Mouse (Mus musculus): ENCODE data around the gene Tor1aip1. TPM values are rescaled to one million over a fixed set of nuclear protein-coding genes. Genes with fewer than 3 reads are reported as not detected.
A peak's percentile ranks its signal among the peaks of the same experiment; 100 is the strongest.

The Tor1aip1 gene
- polyA plus RNA-seq, 1 experiment from 2014 or later, result 36.0 TPM

DNA sequence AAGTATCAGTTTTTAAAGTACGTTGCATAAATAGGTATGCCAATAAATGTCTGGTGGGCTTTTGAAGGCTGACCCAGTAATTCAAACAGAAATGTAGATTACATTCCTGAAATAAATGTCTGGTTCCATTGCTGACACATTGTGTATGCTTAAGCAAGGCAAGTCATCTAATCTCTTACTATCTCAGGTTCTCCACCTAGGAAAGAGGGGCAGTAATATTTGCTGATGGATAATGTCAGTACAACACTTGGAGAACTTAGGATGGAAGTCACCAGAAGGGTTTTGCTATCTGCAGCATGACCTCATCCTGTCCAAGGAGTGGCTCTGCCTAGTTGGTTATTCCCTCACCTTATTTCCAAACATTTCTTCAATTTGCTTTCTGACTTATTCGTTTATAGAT is 41.8 kb downstream of the Tor1aip1 start:
- ATAC-seq (replicated peaks; ENCODE audit: low FRiP score), result no peak
- no peak overlapping the region for H3K4me3 ChIP-seq (ENCODE audit: low read depth, low read length)
- H3K9me3 ChIP-seq (ENCODE audit: control insufficient read depth, low read length), result no peaks in the 10 kb centered on the region
- H3K27ac ChIP-seq (ENCODE audit: low read depth, low read length), result no peak overlapping the region
- no peak overlapping the region for H3K4me2 ChIP-seq (ENCODE audit: low read depth, low read length, severe bottlenecking)
- H3K27me3 ChIP-seq (ENCODE audit: control insufficient read depth, insufficient read depth, low read length), result no peaks in the 10 kb centered on the region
- no peak for DNase-seq (ENCODE audit: low spot score)
- H3K4me1 ChIP-seq (replicated peaks; ENCODE audit: control insufficient read depth, insufficient read depth, low read length), result no peaks in the 10 kb centered on the region
- 91% methylated on average over 2 of the region's 2 CpGs for whole genome bisulfite sequencing
- H3K9ac ChIP-seq (ENCODE audit: low read length), result no peak overlapping the region
- no peaks in the 10 kb centered on the region for H3K36me3 ChIP-seq (ENCODE audit: control insufficient read depth, insufficient read depth, low read length)

DNA sequence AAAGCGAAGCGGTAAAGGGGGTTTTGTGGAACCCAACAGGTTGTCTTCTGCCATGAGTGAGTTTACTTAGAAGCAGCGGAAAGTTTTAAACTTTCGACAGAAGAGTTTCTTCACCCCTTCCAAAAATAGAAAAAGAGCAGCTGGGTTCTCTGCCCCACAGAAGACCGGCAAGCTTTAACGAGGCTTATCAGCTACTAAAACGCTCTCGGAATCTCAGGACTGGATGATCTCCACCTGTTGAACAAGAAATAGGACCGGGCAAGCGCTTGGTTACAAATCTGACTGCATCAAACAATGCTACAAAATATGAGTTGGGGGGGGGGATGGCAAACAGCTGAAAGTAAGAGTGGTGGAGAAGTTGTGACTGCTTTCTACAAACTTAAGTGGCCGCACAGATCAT is 45.9 kb downstream of the Tor1aip1 start:
- Histone ChIP-seq H3K27me3 (ENCODE audit: control insufficient read depth, insufficient read depth, low read length) (no peaks in the 10 kb centered on the region), H3K4me3 (ENCODE audit: low read depth, low read length) (no peak overlapping the region), H3K4me2 (ENCODE audit: low read depth, low read length, severe bottlenecking) (no peak overlapping the region), H3K4me1 (replicated peaks; ENCODE audit: control insufficient read depth, insufficient read depth, low read length) (no peaks in the 10 kb centered on the region), H3K9ac (ENCODE audit: low read length) (no peak overlapping the region), H3K36me3 (ENCODE audit: control insufficient read depth, insufficient read depth, low read length) (no peaks in the 10 kb centered on the region), H3K9me3 (ENCODE audit: control insufficient read depth, low read length) (no peaks in the 10 kb centered on the region), H3K27ac (ENCODE audit: low read depth, low read length) (no peak overlapping the region)
- 71% methylated on average over 11 of the region's 11 CpGs for WGBS
- no peak for ATAC-seq (replicated peaks; ENCODE audit: low FRiP score)
- no peak for DNase-seq (ENCODE audit: low spot score)

DNA sequence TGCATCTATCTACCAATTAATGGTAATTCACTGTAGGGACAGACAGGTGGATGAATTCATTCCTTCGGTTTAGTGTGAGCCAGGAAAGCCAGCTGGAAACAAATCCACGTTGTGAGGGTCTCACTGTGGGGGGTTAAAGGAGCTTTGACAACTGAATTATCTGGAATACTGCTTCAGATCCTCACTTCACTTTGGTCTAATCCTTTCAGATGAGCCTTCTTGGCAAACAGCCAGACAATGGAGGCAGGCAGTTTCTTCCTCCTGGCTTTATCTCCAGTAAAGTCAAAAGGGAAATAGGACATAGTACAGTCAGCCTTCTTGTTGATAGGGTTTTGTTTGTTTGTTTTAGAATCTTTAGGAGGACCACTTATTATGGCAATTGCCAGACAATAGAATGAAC is 46.9 kb downstream of the Tor1aip1 start:
- WGBS, result 3% methylated on average over 2 of the region's 2 CpGs
- DNase-seq (ENCODE audit: low spot score), result no peak
- H3K27me3 ChIP-seq (ENCODE audit: control insufficient read depth, insufficient read depth, low read length), result no peaks in the 10 kb centered on the region
- H3K9me3 ChIP-seq (ENCODE audit: control insufficient read depth, low read length), result no peaks in the 10 kb centered on the region
- no peaks in the 10 kb centered on the region for H3K4me1 ChIP-seq (replicated peaks; ENCODE audit: control insufficient read depth, insufficient read depth, low read length)
- no peak overlapping the region for H3K27ac ChIP-seq (ENCODE audit: low read depth, low read length)
- no peaks in the 10 kb centered on the region for H3K36me3 ChIP-seq (ENCODE audit: control insufficient read depth, insufficient read depth, low read length)
- H3K4me3 ChIP-seq (ENCODE audit: low read depth, low read length), result no peak overlapping the region
- H3K9ac ChIP-seq (ENCODE audit: low read length), result no peak overlapping the region
- ATAC-seq (replicated peaks; ENCODE audit: low FRiP score), result no peak
- no peak overlapping the region for H3K4me2 ChIP-seq (ENCODE audit: low read depth, low read length, severe bottlenecking)

DNA sequence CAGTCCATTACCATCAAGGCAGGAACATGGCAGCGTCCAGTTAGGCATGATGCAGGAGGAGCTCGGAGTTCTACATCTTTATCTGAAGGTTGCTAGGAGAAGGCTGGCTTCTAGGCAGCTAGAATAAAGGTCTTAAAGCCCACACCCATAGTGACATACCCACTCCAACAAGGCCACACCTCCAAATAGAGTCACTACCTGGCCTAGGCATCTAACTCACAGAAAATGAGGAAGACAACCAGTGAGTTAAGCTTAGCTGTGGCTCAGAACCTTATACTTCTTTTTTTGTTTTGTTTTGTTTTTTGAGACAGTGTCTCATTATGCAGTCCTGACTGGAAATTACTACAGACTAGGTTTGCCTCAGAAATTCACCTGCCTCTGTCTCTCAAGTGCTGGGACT is 48.7 kb downstream of the Tor1aip1 start:
- Histone ChIP-seq H3K4me3 (ENCODE audit: low read depth, low read length) (no peak overlapping the region), H3K36me3 (ENCODE audit: control insufficient read depth, insufficient read depth, low read length) (no peaks in the 10 kb centered on the region), H3K27ac (ENCODE audit: low read depth, low read length) (no peak overlapping the region), H3K27me3 (ENCODE audit: control insufficient read depth, insufficient read depth, low read length) (no peaks in the 10 kb centered on the region), H3K9me3 (ENCODE audit: control insufficient read depth, low read length) (no peaks in the 10 kb centered on the region), H3K4me1 (replicated peaks; ENCODE audit: control insufficient read depth, insufficient read depth, low read length) (no peaks in the 10 kb centered on the region), H3K4me2 (ENCODE audit: low read depth, low read length, severe bottlenecking) (no peak overlapping the region), H3K9ac (ENCODE audit: low read length) (no peak overlapping the region)
- 76% methylated on average over 2 of the region's 2 CpGs for WGBS
- ATAC-seq (replicated peaks; ENCODE audit: low FRiP score), result no peak
- DNase-seq (ENCODE audit: low spot score), result no peak

DNA sequence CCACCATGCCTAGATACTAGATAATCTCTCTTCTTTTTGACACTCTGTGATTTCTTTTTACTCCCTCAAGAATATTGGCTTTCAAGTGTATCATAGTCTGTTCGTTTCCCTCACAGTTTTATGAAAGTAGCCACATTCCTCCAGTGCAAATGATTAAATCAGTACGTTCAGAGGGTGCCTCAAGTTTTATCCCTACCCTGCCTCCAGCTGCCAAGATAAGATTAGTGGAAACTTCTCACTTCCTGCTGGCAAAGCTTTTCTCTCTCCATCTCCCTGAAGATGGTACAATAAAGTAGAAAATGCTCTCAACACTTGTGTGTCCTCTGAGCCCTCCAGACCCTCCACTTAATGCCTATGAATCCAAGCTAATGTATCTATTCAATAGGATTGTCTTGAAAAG is 61.3 kb downstream of the Tor1aip1 start:
- Histone ChIP-seq H3K9ac (ENCODE audit: low read length) (no peak overlapping the region), H3K4me2 (ENCODE audit: low read depth, low read length, severe bottlenecking) (no peak overlapping the region), H3K9me3 (ENCODE audit: control insufficient read depth, low read length) (no peaks in the 10 kb centered on the region), H3K27me3 (ENCODE audit: control insufficient read depth, insufficient read depth, low read length) (no peaks in the 10 kb centered on the region), H3K36me3 (ENCODE audit: control insufficient read depth, insufficient read depth, low read length) (no peaks in the 10 kb centered on the region), H3K4me1 (replicated peaks; ENCODE audit: control insufficient read depth, insufficient read depth, low read length) (no peaks in the 10 kb centered on the region), H3K4me3 (ENCODE audit: low read depth, low read length) (no peak overlapping the region), H3K27ac (ENCODE audit: low read depth, low read length) (no peak overlapping the region)
- 60% methylated on average over 2 of the region's 2 CpGs for WGBS
- ATAC-seq (replicated peaks; ENCODE audit: low FRiP score), result no peak
- no peak for DNase-seq (ENCODE audit: low spot score)

DNA sequence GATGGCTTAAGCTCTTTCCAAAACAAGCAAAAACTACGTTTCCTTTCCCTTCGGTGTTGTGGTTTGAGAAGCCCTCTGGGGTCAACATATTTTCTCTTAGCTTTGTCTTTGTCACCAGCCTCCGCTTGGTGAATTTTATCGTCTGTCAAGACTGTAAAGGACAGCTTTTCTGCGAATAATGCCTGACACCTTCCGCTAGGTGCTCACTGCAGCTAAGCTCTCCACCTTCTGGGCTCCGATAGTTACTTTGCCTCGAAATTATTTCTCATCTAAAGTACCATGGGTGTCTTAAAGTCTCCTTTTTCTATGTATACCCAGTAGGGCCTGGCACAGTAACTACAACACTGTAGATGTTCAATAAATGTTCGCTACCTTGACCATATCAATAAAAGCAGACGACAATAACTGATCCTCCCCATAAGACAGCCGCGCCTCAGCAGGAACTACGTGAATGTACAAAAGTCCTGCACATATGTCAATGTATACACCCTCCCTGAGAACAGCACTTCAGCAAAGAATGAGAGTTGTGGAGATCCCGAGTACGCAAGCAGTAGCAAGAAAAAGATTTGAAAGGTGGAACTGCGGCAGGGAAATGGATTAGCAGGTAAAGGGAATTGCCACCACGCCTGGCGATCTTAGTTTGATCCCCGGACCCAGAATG is 62.4 kb downstream of the Tor1aip1 start:
- Histone ChIP-seq H3K9ac (ENCODE audit: low read length) (peak overlapping the region; percentile 96), H3K27me3 (ENCODE audit: control insufficient read depth, insufficient read depth, low read length) (no peaks in the 10 kb centered on the region), H3K36me3 (ENCODE audit: control insufficient read depth, insufficient read depth, low read length) (no peaks in the 10 kb centered on the region), H3K27ac (ENCODE audit: low read depth, low read length) (peak overlapping the region; percentile 77), H3K9me3 (ENCODE audit: control insufficient read depth, low read length) (no peaks in the 10 kb centered on the region), H3K4me1 (replicated peaks; ENCODE audit: control insufficient read depth, insufficient read depth, low read length) (no peaks in the 10 kb centered on the region), H3K4me3 (ENCODE audit: low read depth, low read length) (peak overlapping the region; percentile 95), H3K4me2 (ENCODE audit: low read depth, low read length, severe bottlenecking) (peak overlapping the region; percentile 81)
- ATAC-seq (replicated peaks; ENCODE audit: low FRiP score) (no peak; the same call in 1 of the 2 replicates), DNase-seq (ENCODE audit: low spot score) (no peak)
- WGBS, result 7% methylated on average over 19 of the region's 19 CpGs

DNA sequence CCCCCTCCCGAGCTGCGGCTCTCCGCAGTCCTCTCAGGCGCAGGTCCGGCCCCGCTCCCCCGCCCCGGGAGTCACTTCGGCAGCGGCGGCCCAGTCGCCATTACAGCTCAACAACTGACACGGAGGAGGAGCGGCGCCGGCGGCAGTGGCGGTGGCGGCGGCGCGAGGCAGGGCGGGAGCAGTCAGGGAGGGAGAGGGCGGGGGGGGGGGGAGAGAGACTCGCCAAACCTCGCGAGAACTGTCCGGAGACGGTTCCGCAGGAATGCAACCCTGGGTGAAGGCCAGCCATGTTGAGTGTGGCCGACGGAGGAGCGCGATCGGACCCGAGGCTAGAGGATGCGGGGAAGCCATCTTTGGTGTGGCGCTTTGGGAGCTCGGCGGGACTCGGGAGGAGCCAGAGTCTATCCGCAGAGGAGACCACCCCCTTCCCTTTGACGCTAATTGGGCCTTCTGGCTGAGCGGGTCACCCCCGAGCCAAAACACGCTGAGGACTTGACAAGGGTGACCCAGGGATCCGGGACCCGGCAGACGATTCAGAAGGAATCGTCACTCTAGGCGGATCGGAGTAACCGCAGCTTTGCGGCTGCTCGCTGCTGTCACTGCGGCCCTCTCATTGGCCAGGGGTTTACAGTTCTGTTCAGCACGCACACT is 63.1 kb downstream of the Tor1aip1 start, which contains the start of gene Cep350:
Cep350 (minus strand) TSS at position 188 of the 651 bp plus-strand sequence.
- Histone ChIP-seq H3K4me2 (ENCODE audit: low read depth, low read length, severe bottlenecking) (peak within 1 kb of the TSS; percentile 81), H3K27me3 (ENCODE audit: control insufficient read depth, insufficient read depth, low read length) (no peaks in the 10 kb centered on the region), H3K9me3 (ENCODE audit: control insufficient read depth, low read length) (no peaks in the 10 kb centered on the region), H3K4me3 (ENCODE audit: low read depth, low read length) (peak within 1 kb of the TSS; percentile 95), H3K36me3 (ENCODE audit: control insufficient read depth, insufficient read depth, low read length) (no peaks in the 10 kb centered on the region), H3K27ac (ENCODE audit: low read depth, low read length) (peak within 1 kb of the TSS; percentile 81), H3K9ac (ENCODE audit: low read length) (peak within 1 kb of the TSS; percentile 96), H3K4me1 (replicated peaks; ENCODE audit: control insufficient read depth, insufficient read depth, low read length) (no peaks in the 10 kb centered on the region)
- DNase-seq (ENCODE audit: low spot score) (peak; percentile 99), ATAC-seq (replicated peaks; ENCODE audit: low FRiP score) (peak; percentile 99)
- WGBS, result under 1% methylated on average over 40 of the region's 57 CpGs

DNA sequence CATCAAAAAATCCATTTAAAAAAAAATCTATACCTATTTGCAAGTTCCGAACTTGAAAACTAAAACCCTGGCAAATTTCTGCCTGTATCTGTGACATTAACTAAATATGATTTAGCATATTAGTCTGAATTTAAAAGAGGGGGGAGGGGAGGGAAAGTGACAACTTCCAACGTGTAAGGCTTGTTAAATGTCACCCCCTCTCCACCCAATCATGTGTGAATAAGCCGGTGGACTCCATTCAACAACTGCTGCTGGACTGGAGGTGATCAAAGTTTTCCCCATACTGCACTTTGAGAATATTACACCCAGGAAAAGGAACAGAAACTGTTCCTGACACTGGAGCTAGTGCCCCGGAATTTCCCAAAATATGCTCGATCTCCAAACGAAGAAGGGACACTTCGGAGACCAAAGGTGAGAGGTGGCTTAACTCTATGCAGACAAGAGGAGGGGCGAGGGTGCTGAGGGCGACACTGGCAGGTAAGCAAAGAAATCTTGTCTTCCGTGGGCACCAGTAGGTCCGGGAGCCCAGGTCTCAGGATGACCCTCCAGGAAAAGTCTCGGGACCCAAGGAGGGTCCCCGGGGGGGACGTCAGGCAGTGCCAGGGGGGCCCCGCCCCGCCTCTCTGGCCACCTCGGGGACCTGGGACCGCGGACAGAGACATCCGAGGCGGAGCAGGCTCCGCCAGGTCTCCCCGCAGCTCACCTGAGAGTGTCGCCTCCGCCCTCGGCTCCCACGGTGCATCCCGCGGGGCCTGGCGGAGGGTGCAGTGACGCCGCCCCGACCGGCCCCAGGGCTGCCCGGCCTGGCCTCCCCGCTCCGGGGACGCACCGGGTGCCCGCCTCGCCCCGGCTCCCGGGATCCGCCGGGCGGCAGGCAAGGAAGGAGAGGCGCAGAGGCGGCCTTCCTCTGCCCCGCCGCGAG is 63.9 kb downstream of the Tor1aip1 start:
- no peaks in the 10 kb centered on the region for H3K4me1 ChIP-seq (replicated peaks; ENCODE audit: control insufficient read depth, insufficient read depth, low read length)
- H3K4me3 ChIP-seq (ENCODE audit: low read depth, low read length), result peak overlapping the region; percentile 95
- no peak for ATAC-seq (replicated peaks; ENCODE audit: low FRiP score)
- peak overlapping the region; percentile 96 for H3K9ac ChIP-seq (ENCODE audit: low read length)
- H3K9me3 ChIP-seq (ENCODE audit: control insufficient read depth, low read length), result no peaks in the 10 kb centered on the region
- peak overlapping the region; percentile 59 for H3K4me2 ChIP-seq (ENCODE audit: low read depth, low read length, severe bottlenecking)
- 2% methylated on average over 39 of the region's 51 CpGs for WGBS
- H3K27ac ChIP-seq (ENCODE audit: low read depth, low read length), result peak overlapping the region; percentile 81
- H3K36me3 ChIP-seq (ENCODE audit: control insufficient read depth, insufficient read depth, low read length), result no peaks in the 10 kb centered on the region
- DNase-seq (ENCODE audit: low spot score), result peak; percentile 77
- H3K27me3 ChIP-seq (ENCODE audit: control insufficient read depth, insufficient read depth, low read length), result no peaks in the 10 kb centered on the region
